Mouse (Mus musculus) brain, embryonic 14.5 days (tissue): Measurements from ENCODE around the gene Gapvd1.

Source experiments
- CTCF ChIP-seq: fragments of 200-500 bp; IDR thresholded peaks from 2 replicates; pipeline ENCODE4 v1.5.1; 2012; ENCODE audit warnings: inconsistent platforms, mild to moderate bottlenecking, moderate library complexity, borderline replicate concordance; ENCODE audit not compliant: insufficient read depth, insufficient read length; ENCODE audit errors: extremely low read depth
- POLR2A ChIP-seq: fragments of 200-500 bp; IDR thresholded peaks from 2 replicates; pipeline ENCODE4 v1.6.1; 2012; ENCODE audit warnings: mild to moderate bottlenecking, inconsistent platforms, borderline replicate concordance; ENCODE audit not compliant: poor library complexity, insufficient read depth, insufficient read length, severe bottlenecking; ENCODE audit errors: extremely low read depth

- TF ChIP-seq POLR2A (no peak), CTCF (no peak)
Observed at GRCm38 (mm10) chr2:34739684-34740391, 15.2 kb downstream of the Gapvd1 start.
